Mouse (Mus musculus) ES-E14 (cell line): ENCODE measurements around the gene E2f4. TPM values are rescaled to one million over a fixed set of nuclear protein-coding genes. Genes with fewer than 3 reads are reported as not detected.
A peak's percentile ranks its signal among the peaks of the same experiment; 100 is the strongest.

Source experiments
- DNase-seq: peaks from one replicate; pipeline ENCODE4 v3.0.0-alpha.2; 2013; ENCODE audit warnings: low read depth, low spot score
- H3K27ac ChIP-seq: 2 replicates; pipeline ENCODE4 v1.5.1; 2012; ENCODE audit warnings: low read depth, mild to moderate bottlenecking, low read length, moderate library complexity, mixed read lengths; ENCODE audit not compliant: poor library complexity, insufficient read depth, severe bottlenecking
- H3K36me3 ChIP-seq: 2 replicates; pipeline ENCODE4 v1.6.1; 2012; ENCODE audit warnings: mild to moderate bottlenecking, low read length, moderate library complexity, mixed read lengths; ENCODE audit not compliant: control insufficient read depth, poor library complexity, insufficient read depth, severe bottlenecking
- H3K4me1 ChIP-seq, 2 experiments: fragments of 150-350 bp in 1 of 2; sonication (generic) in 1 of 2; 2 replicates each; pipeline ENCODE4 v1.6.1; 2012; ENCODE audit warnings: low read length in 2 of 2, mild to moderate bottlenecking in 1 of 2, mixed read lengths in 1 of 2; ENCODE audit not compliant: control insufficient read depth in 2 of 2, insufficient read depth in 2 of 2, poor library complexity in 1 of 2
- H3K4me3 ChIP-seq, 2 experiments: fragments of 150-350 bp in 1 of 2; sonication (generic) in 1 of 2; 2 replicates each; pipeline ENCODE4 v1.5.1; 2012; ENCODE audit warnings: low read length in 2 of 2, low read depth in 1 of 2, mild to moderate bottlenecking in 1 of 2, mixed read lengths in 1 of 2; ENCODE audit not compliant: insufficient read depth in 1 of 2, poor library complexity in 1 of 2, severe bottlenecking in 1 of 2
- H3K9ac ChIP-seq: 2 replicates; pipeline ENCODE4 v1.6.1; 2012; ENCODE audit warnings: low read depth, mild to moderate bottlenecking, low read length, mixed read lengths; ENCODE audit not compliant: poor library complexity, insufficient read depth, severe bottlenecking
- H3K9me3 ChIP-seq: fragments of 150-350 bp; sonication (generic); 2 replicates; pipeline ENCODE4 v1.6.1; 2012; ENCODE audit warnings: low read depth, mild to moderate bottlenecking, low read length; ENCODE audit not compliant: control insufficient read depth, insufficient read depth
- CHD2 ChIP-seq: IDR thresholded peaks from 2 replicates; pipeline ENCODE4 v1.6.1; 2014; ENCODE audit warnings: mild to moderate bottlenecking, low read depth, low read length, inconsistent platforms
- HCFC1 ChIP-seq: IDR thresholded peaks from 2 replicates; pipeline ENCODE4 v1.6.1; 2012; ENCODE audit warnings: low read length, inconsistent platforms, borderline replicate concordance; ENCODE audit not compliant: insufficient read depth
- MAFK ChIP-seq: IDR thresholded peaks from 2 replicates; pipeline ENCODE4 v1.6.1; 2014; ENCODE audit warnings: mild to moderate bottlenecking, low read depth, low read length, inconsistent platforms; ENCODE audit not compliant: insufficient read depth
- ZC3H11A ChIP-seq: IDR thresholded peaks from 2 replicates; pipeline ENCODE4 v1.6.1; 2012; ENCODE audit warnings: low read depth, mild to moderate bottlenecking, inconsistent platforms, low read length, borderline replicate concordance
- ZNF384 ChIP-seq: IDR thresholded peaks from 2 replicates; pipeline ENCODE4 v1.6.1; 2012; ENCODE audit warnings: low read depth, low read length, inconsistent platforms
- in situ Hi-C, 2 experiments: fragments of 600-800 bp; cut with MboI; formaldehyde crosslinking; loops; one replicate each; pipeline ENCODE4 v1.15.1; 2025; ENCODE audit warnings: low sequenced_read_pairs in 2 of 2, inconsistent platforms in 1 of 2; ENCODE audit not compliant: unreplicated experiment in 2 of 2
- total RNA-seq: library from RNA; depleted of rRNA; stranded (reverse); fragments of 300-350 nt; gene quantifications from 2 replicates; pipeline ENCODE4 v1.2.3, GENCODE M21; 2012

The E2f4 gene
- total RNA-seq, 1 experiment = 66.8 TPM

GRCm38 (mm10) chr8:105294776-105295175 lies 2.7 kb upstream of the E2f4 start:
- Histone ChIP-seq H3K4me1 (peaks cover 2 to 34% of the 10 kb centered on the region in 2 experiments; a peak in 3 of 4 replicates), H3K9ac (no peak overlapping the region), H3K36me3 (peaks cover 5% of the 10 kb centered on the region), H3K4me3 (peak overlapping the region in 1 of 2 experiments; percentile 57; a peak in 1 of 4 replicates), H3K27ac (no peak overlapping the region), H3K9me3 (no peaks in the 10 kb centered on the region)
- in situ Hi-C loops = no loop called here
- no peak for TF ChIP-seq MAFK
- no peak for TF ChIP-seq CHD2
- no peak for TF ChIP-seq HCFC1
- no peak for TF ChIP-seq ZC3H11A
- TF ChIP-seq ZNF384 = no peak
- no peak for DNase-seq

DNA sequence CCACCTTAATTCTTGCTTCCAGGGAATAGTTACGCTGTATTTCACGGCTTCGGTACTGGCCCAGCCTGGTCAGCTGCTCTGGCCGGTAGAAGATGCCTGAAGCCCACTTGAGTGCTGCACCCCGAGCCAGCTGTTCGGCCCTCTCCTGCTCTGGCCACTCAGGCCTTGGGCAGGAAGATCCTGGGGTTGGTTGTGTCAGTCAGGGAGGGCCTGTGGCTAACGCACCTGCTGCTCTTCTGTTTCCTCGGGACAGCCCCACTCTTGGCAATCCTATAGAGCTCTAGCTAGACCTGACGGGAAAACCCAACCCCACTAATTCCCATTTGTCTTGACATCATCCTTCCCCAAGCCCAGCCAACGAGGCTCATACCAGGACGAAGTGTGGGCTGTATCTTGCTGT lies 2.2 kb upstream of the E2f4 start:
- Histone ChIP-seq H3K9me3 (no peaks in the 10 kb centered on the region), H3K9ac (peak overlapping the region; percentile 18; the same call in 1 of the 2 replicates), H3K4me3 (peak overlapping the region; percentile 36 to 57; a peak in 3 of 4 replicates), H3K27ac (no peak overlapping the region), H3K4me1 (peaks cover 2 to 32% of the 10 kb centered on the region in 2 experiments; a peak in 3 of 4 replicates), H3K36me3 (peaks cover 10% of the 10 kb centered on the region)
- in situ Hi-C loops = no loop called here
- DNase-seq = no peak
- TF ChIP-seq ZC3H11A (no peak), MAFK (no peak), CHD2 (no peak), ZNF384 (no peak), HCFC1 (no peak)

- no peak for TF ChIP-seq ZNF384
- TF ChIP-seq MAFK = no peak
- DNase-seq = no peak
- H3K9me3 ChIP-seq = no peaks in the 10 kb centered on the region
- H3K4me1 ChIP-seq = peaks cover 2 to 28% of the 10 kb centered on the region in 2 experiments; a peak in 3 of 4 replicates
- peak within 1 kb of the TSS; percentile 18; the same call in 1 of the 2 replicates for H3K9ac ChIP-seq
- peaks cover 16% of the 10 kb centered on the region for H3K36me3 ChIP-seq
- in situ Hi-C loops = no loop called here
- peak within 1 kb of the TSS; percentile 57 to 93 for H3K4me3 ChIP-seq
- peak within 1 kb of the TSS; percentile 50; the same call in 1 of the 2 replicates for H3K27ac ChIP-seq
Measured at GRCm38 (mm10) chr8:105295895-105296573, 1.4 kb upstream of the E2f4 start, which contains the start of gene Exoc3l. Gene Exoc3l, minus strand, starts transcription at chr8:105296101.

- peaks cover 34% of the 10 kb centered on the region for H3K36me3 ChIP-seq
- no peaks in the 10 kb centered on the region for H3K9me3 ChIP-seq
- H3K9ac ChIP-seq = peak overlapping the region; percentile 95
- TF ChIP-seq ZC3H11A (no peak), MAFK (no peak), ZNF384 (no peak), CHD2 (no peak), HCFC1 (no peak)
- in situ Hi-C loops = no loop called here
- peak overlapping the region; percentile 45; the same call in 1 of the 2 replicates for H3K27ac ChIP-seq
- H3K4me1 ChIP-seq = peaks cover 2 to 20% of the 10 kb centered on the region in 2 experiments; a peak in 3 of 4 replicates
- DNase-seq = no peak
- peak overlapping the region; percentile 92 to 93 for H3K4me3 ChIP-seq
Measured at GRCm38 (mm10) chr8:105298351-105299252, 1.1 kb downstream of the E2f4 start.
